Mouse (Mus musculus) kidney, adult 2 months (tissue): ENCODE results near the gene Cnih3.

Experiments
- CTCF ChIP-seq: fragments of 200-500 bp; conservative IDR thresholded peaks from 2 replicates; pipeline ENCODE4 v1.5.1; 2011; ENCODE audit warnings: low read depth, mild to moderate bottlenecking, control low read depth, low read length, moderate library complexity, mixed read lengths; ENCODE audit not compliant: insufficient read depth, insufficient read length
- POLR2A ChIP-seq: fragments of 200-500 bp; IDR thresholded peaks from one replicate; pipeline ENCODE4 v1.6.1; 2011; ENCODE audit warnings: low read depth, low read length, control low read depth

DNA sequence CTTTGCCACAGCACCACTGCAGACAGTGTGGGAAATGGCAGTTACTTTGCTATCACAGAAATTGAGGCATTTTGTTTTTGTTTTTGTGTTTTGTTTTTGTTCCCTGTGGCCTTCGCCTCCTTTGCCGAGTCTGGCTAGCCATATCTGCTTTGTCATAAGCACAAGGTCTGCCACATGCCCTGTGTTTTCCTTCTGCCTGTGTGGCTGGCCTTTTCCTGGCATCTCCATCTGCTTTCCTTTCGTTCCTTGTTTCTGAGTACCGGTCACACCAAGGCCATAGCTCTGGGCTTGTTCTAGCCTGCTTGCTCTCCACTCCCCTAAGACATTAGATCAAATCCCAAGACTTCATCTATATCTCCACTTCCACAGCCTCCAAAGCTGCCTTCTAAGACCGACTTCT is 83.0 kb downstream of the Cnih3 start:
- TF ChIP-seq CTCF: no peak
- no peak for TF ChIP-seq POLR2A
